Mouse (Mus musculus) spleen, postnatal 4 days (tissue): ENCODE measurements around the gene Gm11565.
"Not testable (repeated sequence)": the region's sequence is repeated elsewhere in the genome, so short reads cannot be mapped to it uniquely, and the experiment has no call there.

ENCODE experiments used
- DNase-seq, 2 experiments: peaks; one replicate each; pipeline ENCODE4 v3.0.0; 2022; ENCODE audit warnings: low spot score in 2 of 2

The Gm11565 gene

DNA sequence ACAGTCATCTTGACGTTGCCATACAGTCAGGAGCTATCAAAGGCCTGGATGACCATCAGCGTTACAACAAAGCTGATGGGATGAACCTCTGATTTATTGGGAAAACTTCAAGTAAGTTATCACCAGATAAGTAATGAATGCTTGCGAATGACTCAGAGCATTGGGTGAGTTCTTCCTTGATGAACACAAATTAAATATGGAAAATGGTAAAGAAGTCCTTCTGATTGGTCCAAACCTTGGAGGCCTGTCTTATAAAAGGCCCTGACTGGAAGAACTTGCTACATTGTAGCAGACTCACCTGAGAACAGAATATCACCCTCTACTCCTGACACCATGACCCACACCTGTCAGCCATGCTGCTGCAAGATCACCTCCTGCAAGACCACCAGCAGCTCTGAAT is at the start of gene Gm11565:
Gene Gm11565, plus strand, starts transcription at position 301 of the 400 bp plus-strand sequence.
- DNase-seq: no peak

DNA sequence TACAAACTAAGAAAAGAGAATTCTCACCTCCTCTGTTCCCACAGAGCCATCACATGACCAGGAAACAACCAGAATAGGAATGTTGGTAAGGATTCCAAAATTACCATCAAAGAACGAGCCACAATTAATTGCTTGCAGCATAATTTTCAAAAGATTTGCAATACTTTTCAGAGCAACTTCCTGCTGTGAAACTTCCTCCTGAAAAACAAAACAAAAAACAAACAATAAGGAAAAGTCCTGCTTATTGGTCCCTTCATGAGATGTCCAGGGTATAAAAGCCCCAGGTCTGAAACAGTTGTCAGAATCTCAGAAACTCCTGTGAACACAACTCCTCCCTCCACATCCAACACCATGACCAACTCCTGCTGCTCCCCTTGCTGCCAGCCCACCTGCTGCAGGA is 41.5 kb upstream of the Gm11565 start, which contains the start of gene Krtap9-1:
Gene Krtap9-1, plus strand, starts transcription at position 301 of the 400 bp plus-strand sequence.
- DNase-seq: not testable (repeated sequence)

DNA sequence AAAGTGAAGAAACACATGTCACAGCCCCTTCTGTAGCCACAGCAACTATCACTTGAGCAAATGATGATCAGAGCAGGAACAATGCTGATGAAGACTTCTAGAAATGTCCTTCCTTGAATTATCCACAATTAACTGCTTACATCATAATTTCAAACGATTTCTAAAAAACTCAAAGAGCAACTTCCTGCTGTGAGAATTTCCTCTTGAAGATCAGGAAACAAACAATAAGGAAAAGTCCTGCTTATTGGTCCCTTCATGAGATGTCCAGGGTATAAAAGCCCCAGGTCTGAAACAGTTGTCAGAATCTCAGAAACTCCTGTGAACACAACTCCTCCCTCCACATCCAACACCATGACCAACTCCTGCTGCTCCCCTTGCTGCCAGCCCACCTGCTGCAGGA is 35.7 kb upstream of the Gm11565 start, which contains the start of gene Gm11567:
Gene Gm11567, plus strand, starts transcription at position 301 of the 400 bp plus-strand sequence.
- not testable (repeated sequence) for DNase-seq

DNA sequence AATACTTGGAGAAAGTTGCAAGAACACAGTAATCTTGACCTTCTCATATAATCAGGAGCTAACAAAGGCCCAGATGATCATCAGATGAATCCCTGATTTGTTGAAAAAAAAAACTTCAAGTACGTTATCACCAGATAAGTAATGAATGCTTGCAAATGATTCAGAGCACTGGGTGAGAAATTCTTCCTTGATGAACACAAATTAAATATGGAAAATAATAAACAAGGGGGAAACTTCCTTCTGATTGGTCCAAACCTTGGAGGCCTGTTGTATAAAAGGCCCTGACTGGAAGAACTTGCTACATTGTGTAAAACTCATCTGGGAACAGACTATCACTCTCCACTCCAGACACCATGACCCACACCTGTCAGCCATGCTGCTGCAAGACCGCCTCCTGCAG is 6.9 kb upstream of the Gm11565 start, which contains the start of gene Krtap31-1:
Gene Krtap31-1, plus strand, starts transcription at position 301 of the 400 bp plus-strand sequence.
- DNase-seq: no peak

DNA sequence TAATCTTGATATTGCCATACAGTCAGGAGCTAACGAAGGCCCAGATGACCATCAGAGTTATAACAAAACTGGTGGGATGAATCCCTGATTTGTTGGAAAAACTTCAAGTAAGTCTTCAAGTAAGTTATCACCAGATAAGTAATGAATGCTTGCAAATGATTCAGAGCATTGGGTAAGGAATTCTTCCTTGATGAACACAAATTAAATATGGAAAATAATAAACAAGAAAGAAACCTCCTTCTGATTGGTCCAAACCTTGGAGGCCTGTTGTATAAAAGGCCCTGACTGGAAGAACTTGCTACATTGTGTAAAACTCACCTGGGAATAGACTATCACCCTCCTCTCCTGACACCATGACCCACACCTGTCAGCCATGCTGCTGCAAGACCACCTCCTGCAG is 21.4 kb downstream of the Gm11565 start, which contains the start of gene Krtap31-2:
Gene Krtap31-2, plus strand, starts transcription at position 301 of the 400 bp plus-strand sequence.
- DNase-seq: no peak

DNA sequence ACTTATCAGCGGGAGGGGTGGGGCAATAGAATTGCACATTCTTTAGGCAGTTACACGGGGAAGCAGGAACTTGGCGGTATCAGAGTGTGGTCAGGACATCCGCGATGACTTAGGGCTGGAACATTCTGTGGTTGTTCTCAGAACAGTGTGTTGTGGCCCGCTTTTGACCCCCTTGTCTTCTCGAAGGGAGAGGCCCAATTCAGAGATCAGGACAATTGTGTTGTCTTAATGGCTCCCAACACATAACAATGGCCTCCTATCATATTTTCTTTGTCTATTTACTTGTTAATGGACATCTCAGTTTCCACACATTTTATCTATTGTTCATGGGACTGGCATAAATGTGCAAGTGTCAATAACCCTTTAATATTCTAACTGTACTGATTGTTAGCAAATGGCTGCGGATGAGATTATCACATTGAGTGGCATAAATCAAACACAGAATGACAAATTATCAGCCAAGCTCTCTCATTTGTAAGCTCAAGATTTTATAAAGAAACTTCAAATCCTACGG is 23.3 kb downstream of the Gm11565 start:
- no peak for DNase-seq

DNA sequence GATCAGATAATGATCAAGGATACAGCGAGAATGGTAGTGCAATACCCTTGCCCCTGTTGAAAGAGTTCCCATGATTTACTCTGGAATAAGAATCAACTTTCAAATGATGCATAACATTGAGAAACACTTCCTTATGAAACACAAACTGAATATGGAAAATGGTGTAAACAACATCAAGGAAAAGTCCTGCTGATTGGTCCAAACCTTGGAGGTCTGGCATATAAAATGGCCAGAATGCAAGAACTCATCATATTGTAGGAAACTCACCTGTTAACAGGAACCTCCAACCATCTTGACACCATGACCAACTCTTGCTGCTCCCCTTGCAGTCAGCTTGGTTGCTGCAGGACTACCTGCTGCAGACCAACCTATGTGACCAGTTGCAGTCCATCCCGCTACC is 33.6 kb downstream of the Gm11565 start, which contains the start of gene Krtap9-5:
Gene Krtap9-5, plus strand, starts transcription at position 301 of the 400 bp plus-strand sequence.
- no peak for DNase-seq

DNA sequence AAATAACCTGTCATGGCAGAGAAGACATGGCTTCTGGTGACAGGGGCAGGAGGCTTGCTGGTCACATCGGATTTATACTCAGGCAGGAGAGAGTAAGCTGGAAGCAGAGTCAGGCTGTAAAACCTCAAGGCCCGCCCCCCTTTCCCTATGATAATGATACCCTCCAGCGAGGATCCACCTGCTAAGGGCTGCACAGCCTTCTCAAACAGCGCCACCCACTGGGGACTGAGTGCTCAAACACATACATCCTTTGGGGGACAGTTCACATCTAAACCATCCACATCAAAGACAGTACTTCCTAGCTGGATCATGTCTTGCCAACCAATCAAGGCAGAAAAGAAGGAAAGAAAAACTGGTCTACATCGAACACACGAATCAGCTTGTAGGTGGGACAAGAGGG is 49.7 kb downstream of the Gm11565 start:
- DNase-seq: no peak
